Mouse (Mus musculus) kidney, adult 2 months (tissue): ENCODE results near the gene Odf3. TPM values are rescaled to one million over a fixed set of nuclear protein-coding genes. Genes with fewer than 3 reads are reported as not detected.

Source experiments
- DNase-seq: peaks from one replicate; pipeline ENCODE4 v3.0.0; 2021
- H3K27ac ChIP-seq: fragments of 200-500 bp; 2 replicates; pipeline ENCODE4 v1.5.1; 2012; ENCODE audit warnings: low read depth, low read length, control low read depth, inconsistent platforms; ENCODE audit not compliant: insufficient read depth
- H3K27me3 ChIP-seq: fragments of 200-500 bp; replicated peaks from 2 replicates; pipeline ENCODE4 v1.6.1; 2012; ENCODE audit warnings: mild to moderate bottlenecking, moderate library complexity, low read length, inconsistent platforms; ENCODE audit not compliant: control insufficient read depth, insufficient read depth
- H3K36me3 ChIP-seq: fragments of 200-500 bp; 2 replicates; pipeline ENCODE4 v1.6.1; 2012; ENCODE audit warnings: mild to moderate bottlenecking, moderate library complexity, low read length, inconsistent platforms; ENCODE audit not compliant: control insufficient read depth, insufficient read depth
- H3K4me1 ChIP-seq: fragments of 200-500 bp; 2 replicates; pipeline ENCODE4 v1.6.1; 2011; ENCODE audit warnings: low read length; ENCODE audit not compliant: control insufficient read depth, insufficient read depth
- H3K4me3 ChIP-seq: fragments of 200-500 bp; 2 replicates; pipeline ENCODE4 v1.5.1; 2011; ENCODE audit warnings: mild to moderate bottlenecking, low read depth, low read length, control low read depth; ENCODE audit not compliant: insufficient read depth
- CTCF ChIP-seq: fragments of 200-500 bp; conservative IDR thresholded peaks from 2 replicates; pipeline ENCODE4 v1.5.1; 2011; ENCODE audit warnings: low read depth, mild to moderate bottlenecking, control low read depth, low read length, moderate library complexity, mixed read lengths; ENCODE audit not compliant: insufficient read depth, insufficient read length
- POLR2A ChIP-seq: fragments of 200-500 bp; IDR thresholded peaks from one replicate; pipeline ENCODE4 v1.6.1; 2011; ENCODE audit warnings: low read depth, low read length, control low read depth
- WGBS: fragments of 180-500 bp; shearing (Covaris S2); methylation state at CpG from one replicate; pipeline ENCODE4 v1.1.7; 2018; 5-methylcytosine and 5-hydroxymethylcytosine counted together
- polyA plus RNA-seq: library from polyadenylated mRNA; depleted of rRNA; stranded (reverse); fragments of >200 nt; gene quantifications from 2 replicates; pipeline ENCODE4 v1.2.3, GENCODE M21; 2012

Odf3 gene
- polyA plus RNA-seq, 1 experiment, result 0.06 TPM

DNA sequence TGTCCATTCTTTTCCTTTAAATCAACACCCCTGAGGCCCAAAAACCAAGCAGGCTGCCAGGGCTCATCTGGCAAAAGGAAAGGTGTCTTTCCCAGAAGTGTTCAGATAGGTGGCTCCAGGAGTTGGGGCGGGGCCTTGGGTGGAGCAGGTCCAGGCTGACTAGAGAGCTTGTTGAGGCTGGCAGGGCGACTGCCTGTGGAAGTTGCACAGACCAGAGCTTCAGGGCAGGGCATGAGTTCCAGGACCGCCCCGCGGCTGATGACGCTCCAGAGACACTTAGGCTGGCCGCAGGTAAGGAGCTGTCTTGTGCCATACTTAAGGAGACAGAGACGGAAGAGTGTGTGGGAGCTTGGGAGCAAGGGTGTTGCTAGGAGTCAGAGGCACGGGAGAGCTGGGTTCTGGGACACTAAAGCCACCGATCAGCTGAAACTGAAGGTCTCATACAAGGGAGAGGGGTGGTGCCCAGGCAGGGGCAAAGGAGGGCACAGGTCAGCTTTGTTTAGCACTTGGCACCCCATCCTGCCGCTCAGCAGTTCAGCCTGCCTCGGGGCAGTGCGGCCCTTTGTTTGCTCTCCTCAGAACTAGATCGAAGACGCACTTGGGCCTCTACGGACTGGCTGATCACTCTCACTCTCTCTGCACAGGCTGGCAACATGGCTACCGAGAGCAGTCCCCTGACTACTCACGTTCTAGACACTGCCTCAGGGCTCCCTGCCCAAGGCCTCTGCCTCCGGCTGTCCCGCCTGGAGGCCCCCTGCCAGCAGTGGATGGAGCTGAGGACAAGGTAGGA lies 12.4 kb upstream of the Odf3 start, which contains the start of gene Urah:
TSS of gene Urah (plus strand) at position 51 of the 790 bp plus-strand sequence.
- TF ChIP-seq POLR2A (no peak), CTCF (no peak)
- Histone ChIP-seq H3K27ac (no peak within 1 kb of the TSS), H3K27me3 (no peaks in the 10 kb centered on the region), H3K4me3 (no peak within 1 kb of the TSS), H3K4me1 (peaks cover 4% of the 10 kb centered on the region; the same call in 1 of the 2 replicates), H3K36me3 (no peaks in the 10 kb centered on the region)
- peak; percentile 66 for DNase-seq
- 63% methylated on average over 20 of the region's 20 CpGs for WGBS

DNA sequence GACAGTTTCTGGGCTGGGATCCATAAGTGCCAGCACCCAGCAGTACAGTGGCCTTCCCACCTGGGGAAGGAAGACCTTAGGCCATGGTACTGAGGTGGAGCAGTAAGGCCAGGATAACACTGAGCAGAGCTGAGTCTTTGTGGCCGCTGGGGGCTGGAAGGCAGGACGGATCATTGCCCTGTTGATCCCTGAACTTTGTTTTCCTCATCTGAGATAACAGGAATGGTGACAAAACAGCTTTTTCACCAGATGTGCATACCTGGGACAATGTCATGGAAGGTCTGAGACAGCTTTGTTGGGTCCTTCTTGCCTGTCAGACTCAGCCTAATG lies 11.9 kb upstream of the Odf3 start:
- Histone ChIP-seq H3K36me3 (no peaks in the 10 kb centered on the region), H3K4me1 (peaks cover 2% of the 10 kb centered on the region; the same call in 1 of the 2 replicates), H3K27me3 (no peaks in the 10 kb centered on the region), H3K4me3 (no peak overlapping the region), H3K27ac (no peak overlapping the region)
- no peak for DNase-seq
- no peak for TF ChIP-seq POLR2A
- no peak for TF ChIP-seq CTCF
- WGBS, result 76% methylated on average over 2 of the region's 2 CpGs

DNA sequence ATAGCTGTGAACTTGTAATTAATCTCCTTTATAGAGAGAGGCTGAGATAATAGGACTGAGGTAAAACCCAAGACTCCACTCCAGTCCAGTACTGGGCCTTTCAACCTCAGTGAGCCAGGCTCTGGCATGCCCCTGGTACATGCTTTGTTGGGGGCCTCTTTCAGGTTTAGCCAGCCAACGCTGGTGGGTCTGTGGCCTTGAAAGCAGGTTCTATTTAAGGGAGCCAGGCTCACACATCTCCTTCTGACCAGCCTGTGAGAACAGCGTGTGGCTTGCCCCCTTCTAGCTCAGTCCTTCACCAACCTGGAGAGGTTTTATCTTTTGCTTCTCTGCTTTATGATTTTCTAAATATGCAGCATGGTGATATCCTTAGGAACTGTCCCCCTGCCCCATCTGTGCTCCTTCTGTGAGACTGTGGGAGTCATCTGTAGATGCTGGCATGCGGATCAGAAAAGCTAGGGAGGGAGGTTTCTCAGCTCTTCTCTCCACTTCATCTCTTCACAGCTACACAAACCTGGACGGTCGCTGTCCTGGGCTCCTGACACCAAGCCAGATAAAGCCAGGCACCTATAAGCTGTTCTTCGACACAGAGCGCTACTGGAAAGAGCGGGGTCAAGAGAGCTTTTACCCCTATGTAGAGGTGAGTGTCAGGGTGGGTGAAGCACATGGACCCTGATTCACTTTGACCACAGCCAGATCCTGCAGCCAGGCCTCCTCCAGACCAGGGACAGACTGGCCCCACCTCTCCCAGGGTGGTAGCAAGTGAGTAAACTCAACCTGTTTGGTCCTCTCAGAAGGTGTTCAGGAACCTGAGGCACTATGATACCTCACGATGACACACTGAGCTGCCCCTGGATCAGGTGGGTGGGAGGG lies 11.1 kb upstream of the Odf3 start:
- no peak overlapping the region for H3K4me3 ChIP-seq
- DNase-seq, result no peak
- H3K36me3 ChIP-seq, result no peaks in the 10 kb centered on the region
- H3K27me3 ChIP-seq, result no peaks in the 10 kb centered on the region
- WGBS, result 81% methylated on average over 9 of the region's 9 CpGs
- TF ChIP-seq CTCF, result no peak
- TF ChIP-seq POLR2A, result no peak
- no peaks in the 10 kb centered on the region for H3K4me1 ChIP-seq
- H3K27ac ChIP-seq, result no peak overlapping the region

DNA sequence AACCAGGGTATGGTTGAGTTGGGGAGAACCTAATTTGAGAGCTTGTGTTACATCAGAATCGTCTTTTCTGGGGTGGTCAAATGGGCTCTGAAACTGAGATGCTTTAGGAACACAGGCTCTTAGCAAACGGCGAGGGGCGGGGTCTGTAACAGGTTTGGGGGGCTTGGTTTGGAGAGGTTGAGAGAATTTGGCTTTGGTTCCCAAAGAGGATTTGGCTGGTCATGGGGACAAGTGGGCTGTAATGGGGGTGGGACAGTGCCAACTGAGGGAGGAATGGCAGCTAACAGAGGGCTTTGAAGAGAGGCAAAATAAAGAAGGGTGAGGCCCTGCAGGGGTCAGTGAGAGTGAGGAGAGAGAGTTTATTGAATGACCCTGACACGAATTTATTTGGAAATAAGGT lies 8.0 kb upstream of the Odf3 start:
- Histone ChIP-seq H3K27ac (no peak overlapping the region), H3K4me3 (no peak overlapping the region), H3K4me1 (no peaks in the 10 kb centered on the region), H3K36me3 (no peaks in the 10 kb centered on the region), H3K27me3 (no peaks in the 10 kb centered on the region)
- TF ChIP-seq POLR2A, result no peak
- TF ChIP-seq CTCF, result no peak
- no peak for DNase-seq
- 54% methylated on average over 5 of the region's 5 CpGs for WGBS

DNA sequence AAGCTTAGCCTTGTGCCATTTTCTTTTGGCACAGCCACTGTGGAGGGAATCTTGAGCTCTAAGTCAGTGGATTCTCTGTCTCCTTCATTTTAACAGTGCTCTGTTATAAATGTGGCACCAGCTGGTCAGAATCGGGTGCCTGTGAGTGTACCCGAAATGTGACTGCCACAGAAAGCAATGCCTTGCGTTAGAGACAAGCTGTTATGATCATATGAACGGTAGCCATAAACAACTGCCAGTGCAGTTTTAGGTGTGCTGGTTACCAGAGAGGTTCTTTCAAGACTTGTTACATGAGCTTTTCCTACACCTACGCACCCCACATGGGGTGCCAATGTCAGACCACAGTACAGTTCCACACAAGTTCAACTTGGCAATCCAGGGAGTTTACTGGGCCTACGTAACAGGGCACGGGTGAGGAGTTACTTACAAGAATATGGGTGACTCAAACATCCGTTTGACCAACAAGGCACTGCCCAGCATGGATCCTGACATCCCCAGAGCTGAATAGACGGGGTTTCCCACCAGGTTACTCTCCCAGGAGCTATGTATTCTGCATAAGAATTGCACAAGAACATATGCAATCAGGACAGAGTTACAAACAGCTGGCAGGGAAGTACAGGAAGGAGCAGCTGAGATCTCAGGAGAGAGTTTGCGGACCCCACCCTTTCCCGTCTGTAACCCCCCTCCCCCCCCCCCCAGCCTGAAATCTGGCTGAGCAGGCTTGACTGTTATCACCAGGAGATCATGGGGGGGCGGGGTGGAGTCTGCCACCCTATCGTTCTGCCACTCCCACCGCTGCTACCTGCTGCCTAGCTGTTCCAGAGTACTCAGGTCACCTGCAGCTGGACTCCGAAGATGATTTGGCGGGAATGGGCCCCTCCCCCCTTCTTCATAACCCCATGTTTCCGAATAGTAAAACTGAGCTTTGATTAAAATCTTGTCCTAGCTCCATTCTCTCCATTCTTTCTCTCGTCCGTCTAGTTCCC lies 6.6 kb upstream of the Odf3 start:
- Histone ChIP-seq H3K4me3 (no peak overlapping the region), H3K27ac (no peak overlapping the region), H3K36me3 (no peaks in the 10 kb centered on the region), H3K27me3 (no peaks in the 10 kb centered on the region), H3K4me1 (no peaks in the 10 kb centered on the region)
- no peak for TF ChIP-seq CTCF
- no peak for TF ChIP-seq POLR2A
- DNase-seq, result no peak
- 48% methylated on average over 19 of the region's 19 CpGs for WGBS

DNA sequence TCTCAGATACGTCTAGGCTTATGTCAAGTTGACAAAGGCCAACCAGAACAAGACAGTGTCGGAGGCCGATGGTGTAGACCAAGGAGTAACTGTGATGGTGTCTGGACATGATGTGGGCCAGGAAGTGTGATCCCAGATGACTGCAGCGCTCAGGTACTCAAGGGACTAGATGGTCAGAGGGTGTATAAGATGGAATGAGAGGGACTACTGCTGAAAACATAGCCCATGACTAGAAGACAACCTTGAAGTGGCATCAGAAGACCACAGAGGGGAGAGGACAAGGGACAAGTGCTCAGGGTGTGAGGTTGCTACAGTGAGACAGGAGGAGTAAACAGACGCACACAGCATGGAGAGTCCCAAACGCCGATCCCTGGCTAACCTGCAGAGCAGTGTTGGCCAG lies 3.8 kb upstream of the Odf3 start:
- TF ChIP-seq POLR2A (no peak), CTCF (no peak)
- Histone ChIP-seq H3K27ac (no peak overlapping the region), H3K36me3 (no peaks in the 10 kb centered on the region), H3K4me3 (no peak overlapping the region), H3K27me3 (no peaks in the 10 kb centered on the region), H3K4me1 (no peaks in the 10 kb centered on the region)
- 77% methylated on average over 7 of the region's 7 CpGs for WGBS
- no peak for DNase-seq
